In genomic region chr11:78829373-78829772, GRCm38 (mm10) we compare ENCODE assay signal across 13 mouse cellular contexts. TPM values are rescaled to one million over a fixed set of nuclear protein-coding genes. Genes with fewer than 3 reads are reported as not detected.
DNase-seq lines count a peak whose midpoint lies in the region; ATAC-seq and TF ChIP-seq lines count a peak whose summit lies in the region.
"Had no signal": no experiment of that assay in that cellular context is flagged by ENCODE, and none has a peak within 500 bp of the region (broad histone marks: within the 10 kb centered on the region; RNA-seq: fewer than 3 reads in every experiment).

No protein-coding gene starts in this region.

- 13% methylated on average over 6 of the region's 6 CpGs for WGBS in heart, embryonic 13.5 days
- WGBS in heart, adult 2 months, result 35% methylated on average over 6 of the region's 6 CpGs
- 16% methylated on average over 6 of the region's 6 CpGs for WGBS in kidney, embryonic 15.5 days
- 56% methylated on average over 6 of the region's 6 CpGs for WGBS in intestine, postnatal 0 days
- WGBS in midbrain, embryonic 16.5 days, result 6% methylated on average over 6 of the region's 6 CpGs

- TF ChIP-seq POLR2A in heart, adult 2 months (IDR thresholded peaks at IDR 0.05; ENCODE audit: insufficient read depth, low read depth, low read length), result no peak

- 0 out of 2 replicates have a peak overlapping the region, but pooled peaks have one; percentile 0 for H3K9ac ChIP-seq in heart, embryonic 13.5 days
- H3K9ac ChIP-seq in heart, adult 2 months (ENCODE audit: low read depth, low read length), result no peak overlapping the region
- H3K9ac ChIP-seq in kidney, embryonic 15.5 days, result peak overlapping the region; percentile 1; the same call in 1 of the 2 replicates
- no peak overlapping the region for H3K9ac ChIP-seq in intestine, postnatal 0 days (ENCODE audit: low read depth, low read length)
- no peak overlapping the region for H3K9ac ChIP-seq in midbrain, embryonic 16.5 days (ENCODE audit: low read depth, low read length)

- no peak for TF ChIP-seq CTCF in heart, adult 2 months (IDR thresholded peaks at IDR 0.05)
- no peak for TF ChIP-seq CTCF in intestine, postnatal 0 days (IDR thresholded peaks at IDR 0.05; ENCODE audit: low read depth)

- H3K9me3 ChIP-seq in heart, embryonic 13.5 days, result no peaks in the 10 kb centered on the region
- no peaks in the 10 kb centered on the region for H3K9me3 ChIP-seq in kidney, embryonic 15.5 days (replicated peaks)
- no peaks in the 10 kb centered on the region for H3K9me3 ChIP-seq in intestine, postnatal 0 days (ENCODE audit: control insufficient read depth)
- no peaks in the 10 kb centered on the region for H3K9me3 ChIP-seq in midbrain, embryonic 16.5 days (replicated peaks; ENCODE audit: control insufficient read depth, low read length, poor library complexity, severe bottlenecking)
- H3K9me3 ChIP-seq: liver, embryonic 13.5 days had no signal

- 0 out of 2 replicates have a peak, but pooled peaks have one; percentile 7 for ATAC-seq in heart, embryonic 13.5 days (ENCODE audit: extremely low read depth, insufficient number of reproducible peaks, low FRiP score, low TSS enrichment)
- no peak for ATAC-seq in kidney, embryonic 15.5 days (replicated peaks; ENCODE audit: low FRiP score)
- ATAC-seq in intestine, postnatal 0 days, result no peak
- ATAC-seq in midbrain, embryonic 16.5 days, result no peak

- peak overlapping the region; percentile 38; the same call in 1 of the 2 replicates for H3K4me2 ChIP-seq in heart, embryonic 13.5 days
- no peak overlapping the region for H3K4me2 ChIP-seq in kidney, embryonic 15.5 days
- H3K4me2 ChIP-seq in intestine, postnatal 0 days (replicated peaks; ENCODE audit: low read depth), result no peak overlapping the region
- H3K4me2 ChIP-seq in midbrain, embryonic 16.5 days (ENCODE audit: low read length), result no peak overlapping the region
- H3K4me2 ChIP-seq: midbrain, embryonic 11.5 days had no signal

- H3K79me2 ChIP-seq in heart, adult 2 months (replicated peaks; ENCODE audit: control insufficient read depth, insufficient read depth, low read length), result no peaks in the 10 kb centered on the region

- H3K4me1 ChIP-seq in heart, embryonic 13.5 days, result peaks cover 78% of the 10 kb centered on the region
- H3K4me1 ChIP-seq in heart, adult 2 months (ENCODE audit: control insufficient read depth, insufficient read depth, low read length), result peaks cover 7% of the 10 kb centered on the region
- peaks cover 68% of the 10 kb centered on the region for H3K4me1 ChIP-seq in kidney, embryonic 15.5 days
- no peaks in the 10 kb centered on the region for H3K4me1 ChIP-seq in intestine, postnatal 0 days (replicated peaks; ENCODE audit: control insufficient read depth, insufficient read depth, low read length)
- H3K4me1 ChIP-seq in midbrain, embryonic 16.5 days (ENCODE audit: control insufficient read depth, insufficient read depth, low read length), result peaks cover 25% of the 10 kb centered on the region

- H3K4me3 ChIP-seq in heart, embryonic 13.5 days, result no peak overlapping the region
- no peak overlapping the region for H3K4me3 ChIP-seq in heart, adult 2 months
- H3K4me3 ChIP-seq in kidney, embryonic 15.5 days (replicated peaks), result no peak overlapping the region
- H3K4me3 ChIP-seq in intestine, postnatal 0 days (ENCODE audit: low read depth, low read length), result no peak overlapping the region
- no peak overlapping the region for H3K4me3 ChIP-seq in midbrain, embryonic 16.5 days (ENCODE audit: low read depth, low read length)
- H3K4me3 ChIP-seq: liver, embryonic 13.5 days had no signal

- no peak for TF ChIP-seq EP300 in heart, adult 2 months (IDR thresholded peaks at IDR 0.05; ENCODE audit: insufficient read depth, low read depth, low read length)

- H3K36me3 ChIP-seq in heart, embryonic 13.5 days, result no peaks in the 10 kb centered on the region
- no peaks in the 10 kb centered on the region for H3K36me3 ChIP-seq in heart, adult 2 months (ENCODE audit: control insufficient read depth, insufficient read depth, low read length)
- no peaks in the 10 kb centered on the region for H3K36me3 ChIP-seq in kidney, embryonic 15.5 days
- no peaks in the 10 kb centered on the region for H3K36me3 ChIP-seq in intestine, postnatal 0 days (ENCODE audit: control insufficient read depth, insufficient read depth)
- H3K36me3 ChIP-seq in midbrain, embryonic 16.5 days (ENCODE audit: control insufficient read depth, insufficient read depth, low read length), result no peaks in the 10 kb centered on the region
- H3K36me3 ChIP-seq: liver, embryonic 13.5 days had no signal

- peak overlapping the region; percentile 70 for H3K27ac ChIP-seq in heart, embryonic 13.5 days (replicated peaks)
- no peak overlapping the region for H3K27ac ChIP-seq in heart, adult 2 months
- H3K27ac ChIP-seq in kidney, embryonic 15.5 days, result no peak overlapping the region
- no peak overlapping the region for H3K27ac ChIP-seq in intestine, postnatal 0 days (ENCODE audit: low read depth, low read length)
- H3K27ac ChIP-seq in midbrain, embryonic 16.5 days (ENCODE audit: low read length), result no peak overlapping the region

- no peak for DNase-seq in heart, adult 2 months
- DNase-seq in testis, postnatal 14 days (ENCODE audit: low spot score), result peak; percentile 33
- DNase-seq in testis, postnatal 10 days (ENCODE audit: low spot score), result no peak
- no peak for DNase-seq in thymus, postnatal 4 days
- DNase-seq: adrenal gland, postnatal 10 days; B cell, adult 2 months; liver, embryonic 13.5 days; thymus, postnatal 14 days had no signal

- no peaks in the 10 kb centered on the region for H3K27me3 ChIP-seq in heart, embryonic 13.5 days (replicated peaks)
- no peaks in the 10 kb centered on the region for H3K27me3 ChIP-seq in heart, adult 2 months (ENCODE audit: control insufficient read depth, insufficient read depth, low read length)
- no peaks in the 10 kb centered on the region for H3K27me3 ChIP-seq in kidney, embryonic 15.5 days
- H3K27me3 ChIP-seq in intestine, postnatal 0 days (replicated peaks; ENCODE audit: control insufficient read depth, insufficient read depth, low read length), result no peaks in the 10 kb centered on the region
- H3K27me3 ChIP-seq in midbrain, embryonic 16.5 days (ENCODE audit: control insufficient read depth, insufficient read depth, low read depth, low read length), result no peaks in the 10 kb centered on the region
- H3K27me3 ChIP-seq: liver, embryonic 13.5 days had no signal

- intact Hi-C loops in heart, adult 2 months (cut with DNase I), result no loop called here

RNA-seq across cellular contexts. Expression of gene Lyrm9, which starts 3.0 kb away (rescaled TPM):
- polyA plus RNA-seq in heart, embryonic 13.5 days (2015; fragmentation: Nextera tagmentation; extraction: Ambion mirVana), result 28.5 and 35.1 TPM in 2 replicates
- total RNA-seq in heart, adult 2 months (2021), result 10 to 100 TPM; 35.4 to 37.1 TPM
- polyA plus RNA-seq in heart, adult 2 months (2012; rRNA removed), result 40.4 and 45.3 TPM in 2 replicates
- polyA plus RNA-seq in kidney, embryonic 15.5 days (2015; fragmentation: Nextera tagmentation; extraction: Ambion mirVana), result 22.5 and 25.5 TPM in 2 replicates
- 15.6 and 20.4 TPM in 2 replicates for polyA plus RNA-seq in intestine, postnatal 0 days (2015; fragmentation: Nextera tagmentation; extraction: Ambion mirVana)
- 40.6 and 47.9 TPM in 2 replicates for polyA plus RNA-seq in midbrain, embryonic 16.5 days (2015; fragmentation: Nextera tagmentation; extraction: Ambion mirVana)

Comparison
In these comparisons a context has a peak if more than half of its experiments do, and no peak if none do; other contexts are left out.
1. H3K9ac ChIP-seq: peak in heart, embryonic 13.5 days (single experiment) and kidney, embryonic 15.5 days (single experiment); none in heart, adult 2 months (single experiment), intestine, postnatal 0 days (single experiment) and midbrain, embryonic 16.5 days (single experiment).